Mouse (Mus musculus): ENCODE measurements around the gene Ago3.

Ago3 gene

DNA sequence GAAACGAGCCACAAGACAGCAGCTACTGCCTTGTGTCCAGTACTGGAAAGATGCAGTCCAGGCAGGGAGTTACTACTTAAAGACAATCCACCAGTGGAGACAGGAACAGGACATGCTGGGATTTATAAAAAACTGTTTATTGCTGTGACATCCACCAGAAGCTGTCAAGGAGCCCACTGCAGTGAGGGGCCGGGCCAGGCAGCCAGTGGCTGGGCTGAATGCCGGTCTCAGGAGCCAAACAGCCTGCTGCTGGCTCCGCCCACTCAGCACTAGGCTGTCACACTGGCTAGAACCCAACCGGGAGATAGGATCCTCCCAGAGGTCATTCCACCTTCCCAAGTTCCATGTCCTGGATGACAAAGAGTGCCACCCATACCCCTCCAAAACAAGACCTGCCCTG lies 113.4 kb downstream of the Ago3 start:
- in situ Hi-C loops (cut with MboI; ENCODE audit: unreplicated experiment in 2 of 2), result loop anchor here in 1 of 2 experiments (25.0 kb wide), 1 partner anchor 1154 kb away; no protein-coding TSS in a partner anchor

DNA sequence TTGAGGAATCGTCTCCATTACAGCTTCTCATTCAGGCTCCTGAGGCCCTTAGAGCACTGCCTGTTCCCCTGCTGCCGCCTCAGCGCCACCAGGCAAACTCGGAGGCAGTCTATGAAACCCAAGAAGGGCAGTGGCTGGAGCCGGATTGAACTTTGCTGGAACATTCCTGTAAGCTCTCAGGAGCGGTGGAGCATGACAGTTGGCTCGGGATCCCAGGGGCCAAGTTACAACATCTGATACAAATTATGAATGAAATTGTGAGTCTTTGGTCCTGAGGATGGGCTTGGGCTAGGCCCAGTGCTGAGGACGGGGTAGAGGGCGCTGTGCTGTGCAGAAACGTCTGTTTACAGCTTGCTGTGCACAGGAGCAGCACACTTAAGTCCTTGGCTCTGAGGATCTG lies 115.0 kb downstream of the Ago3 start:
- in situ Hi-C loops (cut with MboI; ENCODE audit: unreplicated experiment in 2 of 2), result loop anchor here in 1 of 2 experiments (25.0 kb wide), 1 partner anchor 1152 kb away; no protein-coding TSS in a partner anchor

DNA sequence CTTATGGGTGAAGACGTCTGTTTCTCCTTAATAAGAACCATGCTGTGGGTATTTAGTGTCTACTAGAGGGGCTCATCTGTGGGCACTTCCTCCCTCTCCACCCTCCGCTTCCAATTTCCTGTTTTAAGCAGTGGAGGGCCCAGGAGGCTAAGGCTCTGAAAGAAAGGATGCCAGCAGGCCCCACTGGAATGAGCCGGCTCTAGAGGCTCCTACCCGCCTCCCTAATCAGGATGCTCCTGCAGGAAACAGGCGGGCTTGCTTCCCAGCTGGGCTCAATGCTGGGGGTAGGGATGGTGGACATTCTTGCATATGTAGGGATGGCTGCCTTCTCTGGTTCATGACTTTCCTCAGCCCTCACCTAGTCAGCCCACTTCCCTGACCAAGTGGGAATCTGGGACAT lies 116.2 kb downstream of the Ago3 start:
- in situ Hi-C loops (cut with MboI; ENCODE audit: unreplicated experiment in 2 of 2), result loop anchor here in 1 of 2 experiments (25.0 kb wide), 1 partner anchor 1151 kb away; no protein-coding TSS in a partner anchor

DNA sequence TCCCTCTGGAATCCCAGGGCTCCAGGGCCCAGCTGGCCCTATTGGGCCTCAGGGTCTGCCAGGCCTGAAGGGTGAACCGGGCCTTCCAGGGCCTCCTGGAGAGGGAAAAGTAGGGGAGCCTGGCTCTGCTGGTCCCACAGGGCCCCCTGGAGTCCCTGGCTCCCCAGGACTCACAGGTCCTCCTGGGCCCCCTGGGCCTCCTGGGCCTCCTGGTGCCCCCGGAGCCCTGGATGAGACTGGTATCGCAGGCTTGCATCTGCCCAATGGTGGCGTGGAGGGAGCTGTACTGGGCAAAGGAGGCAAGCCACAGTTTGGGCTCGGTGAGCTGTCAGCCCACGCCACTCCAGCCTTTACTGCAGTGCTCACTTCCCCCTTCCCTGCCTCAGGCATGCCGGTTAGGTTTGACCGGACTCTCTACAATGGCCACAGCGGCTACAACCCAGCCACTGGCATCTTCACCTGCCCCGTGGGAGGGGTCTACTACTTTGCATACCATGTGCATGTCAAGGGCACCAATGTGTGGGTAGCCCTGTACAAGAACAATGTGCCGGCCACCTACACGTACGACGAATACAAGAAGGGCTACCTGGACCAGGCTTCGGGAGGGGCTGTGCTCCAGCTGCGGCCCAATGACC lies 117.7 kb downstream of the Ago3 start:
- in situ Hi-C loops (cut with MboI; ENCODE audit: unreplicated experiment in 2 of 2), result loop anchor here in 1 of 2 experiments (25.0 kb wide), 1 partner anchor 1149 kb away; no protein-coding TSS in a partner anchor

DNA sequence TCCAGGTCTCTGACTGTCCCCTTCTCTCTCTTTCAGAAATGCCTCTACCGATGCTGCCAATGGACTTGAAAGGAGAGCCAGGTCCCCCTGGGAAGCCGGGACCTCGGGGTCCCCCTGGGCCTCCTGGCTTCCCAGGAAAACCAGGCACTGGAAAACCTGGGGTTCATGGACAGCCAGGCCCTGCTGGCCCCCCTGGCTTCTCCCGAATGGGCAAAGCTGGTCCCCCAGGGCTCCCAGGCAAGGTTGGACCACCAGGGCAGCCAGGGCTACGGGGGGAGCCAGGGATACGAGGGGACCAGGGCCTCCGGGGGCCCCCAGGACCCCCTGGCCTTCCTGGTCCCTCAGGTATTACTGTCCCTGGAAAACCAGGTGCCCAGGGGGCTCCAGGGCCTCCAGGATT lies 119.0 kb downstream of the Ago3 start:
- in situ Hi-C loops (cut with MboI; ENCODE audit: unreplicated experiment in 2 of 2), result loop anchor here in 1 of 2 experiments (25.0 kb wide), 1 partner anchor 1148 kb away; no protein-coding TSS in a partner anchor

DNA sequence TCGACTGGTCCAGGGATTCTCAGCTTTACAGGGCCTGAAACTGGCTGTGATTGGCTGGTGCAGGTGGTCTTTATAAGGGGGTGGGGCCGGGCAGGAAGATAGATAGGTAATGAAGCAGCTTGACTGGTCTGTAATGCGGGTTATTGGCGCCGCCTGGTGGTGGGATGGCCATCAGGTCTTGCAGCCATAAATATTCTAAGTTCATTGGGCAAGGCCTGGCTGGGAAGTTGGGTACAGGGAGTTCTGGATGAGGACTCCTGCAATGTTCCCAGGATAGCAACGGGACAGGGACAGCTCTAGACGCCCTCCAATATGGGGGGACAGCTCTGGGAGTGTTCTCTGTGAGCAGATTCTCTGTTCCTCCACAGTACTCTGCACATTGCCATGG lies 119.4 kb downstream of the Ago3 start:
- in situ Hi-C loops (cut with MboI; ENCODE audit: unreplicated experiment in 2 of 2), result loop anchor here (5.0 to 25.0 kb wide), 6 partner anchors 38 to 1148 kb away; partner anchors contain the start of gene Trappc3 (in 1 of the 2)

DNA sequence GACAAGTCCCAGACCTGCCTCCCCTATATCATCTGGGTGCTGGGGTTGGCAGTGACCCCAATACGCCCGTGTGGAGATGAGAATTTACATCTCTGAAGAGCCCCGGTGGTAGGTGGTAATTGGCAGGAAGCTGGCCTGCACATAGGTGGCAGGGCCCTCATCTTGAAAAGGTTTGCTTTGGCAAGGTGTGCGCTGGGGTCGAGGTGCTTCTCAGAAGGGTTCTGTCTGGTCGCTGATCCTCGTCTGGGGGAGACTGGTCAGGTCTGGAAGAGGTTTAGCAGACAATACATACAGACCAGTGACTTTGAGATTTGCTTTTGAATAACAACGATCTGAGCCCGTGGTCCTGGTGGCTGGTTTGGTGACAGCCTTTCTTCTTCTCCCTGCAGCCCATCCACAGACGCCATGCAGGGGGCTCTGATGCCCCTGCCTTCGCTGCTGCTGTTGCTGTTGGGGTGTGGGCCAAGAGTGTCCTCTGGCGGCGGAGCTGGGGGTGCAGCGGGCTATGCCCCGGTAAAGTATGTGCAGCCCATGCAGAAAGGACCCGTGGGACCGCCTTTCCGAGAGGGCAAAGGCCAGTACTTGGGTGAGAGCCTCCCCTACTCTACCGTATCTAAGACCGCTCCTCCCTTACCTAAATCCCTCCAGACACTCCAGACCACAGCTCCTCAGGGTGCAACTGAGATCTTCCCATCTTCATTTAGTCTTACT lies 120.0 kb downstream of the Ago3 start:
- in situ Hi-C loops (cut with MboI; ENCODE audit: unreplicated experiment in 2 of 2), result loop anchor here (5.0 to 25.0 kb wide), 6 partner anchors 37 to 1147 kb away; partner anchors contain the start of gene Trappc3 (in 1 of the 2)

DNA sequence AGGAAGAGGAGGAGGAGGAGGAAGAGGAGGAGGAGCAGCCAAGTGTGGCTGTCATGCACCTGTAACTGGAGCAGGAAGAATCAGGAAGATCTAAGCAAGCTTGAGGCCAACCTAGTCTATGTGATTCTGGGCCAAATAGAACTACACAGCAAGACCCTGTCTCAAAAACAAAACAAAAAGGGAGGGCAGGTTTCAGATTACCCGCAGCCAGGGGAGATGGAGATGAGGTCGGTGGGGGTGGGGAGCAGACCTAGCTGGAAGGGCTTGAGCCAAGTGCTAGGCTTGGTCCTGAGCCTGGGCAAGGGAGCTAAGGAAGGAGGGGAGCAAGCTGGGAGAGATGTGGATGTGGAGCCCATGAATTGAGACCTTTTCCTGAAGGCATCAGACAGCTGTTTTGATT lies 122.5 kb downstream of the Ago3 start:
- in situ Hi-C loops (cut with MboI; ENCODE audit: unreplicated experiment in 2 of 2), result loop anchor here (5.0 to 25.0 kb wide), 6 partner anchors 35 to 1145 kb away; partner anchors contain the start of gene Trappc3 (in 1 of the 2)

DNA sequence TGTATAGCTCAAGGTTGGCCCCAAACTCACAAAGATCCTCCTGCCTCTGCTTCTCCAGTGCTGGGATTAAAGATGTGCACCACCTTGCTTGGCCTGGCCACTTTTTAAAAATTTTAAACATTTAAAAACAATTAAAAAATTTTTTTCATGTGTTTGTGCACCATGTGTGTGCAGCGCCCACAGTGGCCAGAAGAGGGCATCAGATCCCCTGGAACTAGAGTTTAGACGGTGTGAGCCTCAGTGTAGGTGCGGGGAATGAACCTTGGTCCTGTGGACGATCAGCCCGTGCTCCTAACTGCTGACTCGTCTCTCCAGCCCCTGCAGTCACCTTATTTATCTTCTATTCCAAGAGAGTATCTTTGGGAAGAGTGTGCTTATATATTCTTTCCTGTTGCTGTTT lies 123.3 kb downstream of the Ago3 start:
- in situ Hi-C loops (cut with MboI; ENCODE audit: unreplicated experiment in 2 of 2), result loop anchor here (5.0 to 25.0 kb wide), 6 partner anchors 34 to 1144 kb away; partner anchors contain the start of gene Trappc3 (in 1 of the 2)

DNA sequence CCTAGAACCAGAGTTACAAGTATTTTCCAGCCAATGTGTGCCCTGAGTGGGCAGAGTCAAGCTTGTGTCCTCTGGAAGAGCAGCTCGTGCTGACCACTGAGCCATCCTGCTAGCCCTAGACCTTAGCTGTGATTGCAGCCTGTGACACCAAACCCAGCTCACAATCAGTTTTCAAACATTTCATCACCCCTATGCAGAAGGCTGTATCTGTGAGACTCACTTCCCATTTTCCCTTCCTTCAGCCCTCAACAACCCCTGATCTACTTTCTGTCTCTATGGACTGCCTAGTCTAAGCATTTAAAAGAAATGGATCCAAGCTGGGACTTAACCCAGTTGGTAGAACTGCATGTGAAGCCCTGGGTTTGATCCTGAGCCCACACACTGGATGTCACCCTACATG lies 123.9 kb downstream of the Ago3 start:
- in situ Hi-C loops (cut with MboI; ENCODE audit: unreplicated experiment in 2 of 2), result loop anchor here (5.0 to 25.0 kb wide), 6 partner anchors 33 to 1143 kb away; partner anchors contain the start of gene Trappc3 (in 1 of the 2)

DNA sequence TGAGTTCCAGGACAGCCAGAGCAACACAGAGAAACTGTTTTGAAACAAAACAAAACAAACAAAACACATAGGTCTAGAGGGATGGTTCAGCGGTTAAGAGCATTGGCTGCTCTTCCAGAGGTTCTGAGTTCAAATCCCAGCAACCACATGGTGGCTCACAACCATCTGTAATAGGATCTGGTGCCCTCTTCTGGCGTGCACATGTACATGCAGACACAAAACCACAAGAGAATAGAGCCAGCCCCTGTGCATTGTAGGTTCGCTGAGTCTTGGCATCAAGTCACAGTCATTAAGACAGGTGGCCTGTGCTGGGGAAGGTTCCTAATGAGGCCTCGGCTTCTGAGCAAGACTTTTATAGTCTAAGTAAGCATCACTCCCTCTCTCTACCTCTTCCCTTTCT lies 125.5 kb downstream of the Ago3 start:
- in situ Hi-C loops (cut with MboI; ENCODE audit: unreplicated experiment in 2 of 2), result loop anchor here in 1 of 2 experiments (25.0 kb wide), 1 partner anchor 1142 kb away; no protein-coding TSS in a partner anchor

DNA sequence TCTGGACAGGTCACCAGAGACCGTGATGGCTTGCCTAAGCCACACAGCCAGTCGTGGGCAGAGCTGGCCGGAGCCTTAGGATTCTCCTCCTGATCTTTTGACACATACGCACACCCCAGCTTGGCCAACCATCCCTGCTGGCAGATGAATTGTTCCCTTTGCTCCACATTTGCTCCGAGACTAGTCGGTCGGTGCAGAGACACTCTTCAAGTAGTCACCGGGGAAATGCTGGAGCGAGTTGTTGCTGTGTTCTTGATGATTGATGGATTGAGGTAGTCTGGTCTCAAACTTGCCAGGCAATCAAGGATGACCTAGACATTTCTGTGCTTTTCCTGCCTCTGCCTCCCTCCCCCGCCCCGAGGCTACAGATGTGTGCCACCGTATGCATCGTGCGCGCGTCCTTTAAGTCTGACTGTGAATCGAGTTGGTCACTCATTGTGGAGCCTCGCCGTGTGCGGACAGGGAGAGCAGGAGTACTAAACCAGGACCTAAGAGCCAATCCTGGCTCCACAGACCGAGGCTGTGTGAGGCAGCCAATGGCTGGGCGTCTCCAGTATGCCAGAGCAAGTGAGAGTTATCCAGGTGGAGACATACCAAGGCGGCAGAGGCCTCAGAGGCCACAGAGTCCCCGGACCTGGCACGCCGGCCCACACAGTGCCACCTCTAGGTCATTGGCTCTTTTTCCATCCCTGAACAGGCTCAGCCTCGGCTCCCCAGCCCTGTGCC lies 127.6 kb downstream of the Ago3 start:
- in situ Hi-C loops (cut with MboI; ENCODE audit: unreplicated experiment in 2 of 2), result loop anchor here in 1 of 2 experiments (25.0 kb wide), 1 partner anchor 1139 kb away; no protein-coding TSS in a partner anchor

DNA sequence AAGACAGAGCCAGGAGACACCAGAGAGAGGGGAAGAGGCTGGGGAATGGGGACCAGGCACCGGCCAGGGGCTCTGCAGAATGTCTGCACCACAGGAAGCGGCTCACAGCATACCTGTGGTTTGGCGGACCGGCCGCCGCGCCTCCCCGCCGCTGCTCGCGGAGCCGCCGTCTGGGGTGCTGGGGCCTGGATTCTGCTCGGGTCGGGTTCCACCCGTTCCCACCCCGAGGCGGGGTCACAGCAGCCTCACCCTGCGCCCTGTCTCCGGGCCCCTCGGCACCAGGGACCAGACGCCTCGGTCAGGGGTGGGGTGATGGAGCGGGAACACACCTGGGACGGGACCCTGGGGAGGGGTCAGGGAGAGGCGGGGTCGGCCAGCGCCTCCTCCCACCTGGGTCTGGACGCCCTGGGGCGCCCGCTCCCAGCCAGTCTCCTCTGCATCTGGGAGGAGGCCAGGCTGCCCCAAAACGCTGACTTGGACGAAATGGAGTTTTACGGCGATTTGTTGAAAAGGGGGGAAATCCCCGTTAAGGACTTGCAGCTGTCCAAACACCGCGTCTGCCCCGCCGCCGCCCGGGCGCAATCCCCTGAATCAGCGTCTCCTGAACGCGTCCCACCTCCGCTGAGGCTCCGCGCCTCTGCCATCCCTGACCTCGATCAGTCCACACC lies 128.3 kb downstream of the Ago3 start:
- in situ Hi-C loops (cut with MboI; ENCODE audit: unreplicated experiment in 2 of 2), result loop anchor here in 1 of 2 experiments (25.0 kb wide), 1 partner anchor 1139 kb away; no protein-coding TSS in a partner anchor

DNA sequence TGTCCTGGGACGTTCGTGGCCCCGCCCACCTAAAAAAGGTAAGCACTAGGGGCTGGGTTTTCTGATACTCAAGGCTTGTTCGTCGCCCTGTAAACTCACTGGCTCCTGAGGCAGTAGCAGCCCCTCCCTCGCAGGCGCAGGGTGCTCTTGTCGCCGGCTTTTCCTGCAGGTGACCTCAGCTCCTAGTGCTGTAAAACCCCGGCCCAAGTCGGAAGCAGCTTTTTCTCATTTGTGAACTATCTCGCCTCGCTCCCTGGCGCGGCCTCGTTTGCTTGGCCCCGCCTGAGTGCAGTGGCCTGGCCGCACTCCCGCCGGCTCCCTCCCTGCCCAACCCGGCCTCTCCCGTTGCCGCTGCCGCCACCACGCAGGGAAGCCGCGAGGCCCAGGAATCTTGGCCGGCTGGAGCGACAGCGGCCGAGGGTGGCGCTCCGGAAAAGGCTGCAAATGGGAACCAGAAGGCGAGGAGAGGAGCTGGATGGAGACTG lies 132.7 kb downstream of the Ago3 start:
- in situ Hi-C loops (cut with MboI; ENCODE audit: unreplicated experiment in 2 of 2), result no loop called here

DNA sequence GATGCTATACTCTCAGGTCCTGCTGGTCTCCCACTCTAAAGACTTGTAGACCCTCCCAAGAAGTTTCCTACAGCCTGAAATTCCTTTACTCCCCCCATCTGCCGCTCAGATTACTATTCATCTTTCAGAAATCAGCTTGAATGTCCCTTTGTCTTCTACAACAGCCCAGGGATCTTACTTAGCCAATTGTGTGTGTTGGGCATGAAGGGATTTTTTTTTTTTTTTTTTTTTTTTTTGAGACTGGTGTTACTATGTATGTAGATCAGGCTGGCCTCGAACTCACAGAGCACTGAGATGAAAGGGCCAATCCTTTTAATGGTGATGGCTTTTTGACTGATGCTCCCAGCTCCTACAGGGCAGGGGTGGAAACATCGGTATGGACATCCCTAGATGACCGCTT lies 133.4 kb downstream of the Ago3 start:
- in situ Hi-C loops (cut with MboI; ENCODE audit: unreplicated experiment in 2 of 2), result no loop called here

DNA sequence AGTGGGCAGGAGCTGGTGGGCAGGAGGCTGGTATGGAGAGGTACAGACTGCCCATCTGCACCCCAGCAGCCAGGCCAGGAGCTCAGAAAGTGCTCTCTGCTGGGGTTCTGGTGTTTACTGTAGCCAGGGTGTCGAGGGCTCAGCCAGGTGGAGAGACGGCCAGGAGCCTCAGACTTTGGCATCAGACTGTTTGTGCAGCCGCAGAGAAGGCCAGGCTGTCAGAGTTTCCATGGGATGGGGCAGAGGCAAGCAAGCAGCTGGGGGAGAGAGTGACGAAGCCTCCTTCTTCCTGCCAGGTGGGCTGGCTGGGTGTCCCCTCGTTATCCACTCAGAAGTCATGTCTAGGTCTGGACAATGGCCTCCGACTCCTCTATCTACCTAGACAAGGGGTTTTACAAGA lies 134.2 kb downstream of the Ago3 start:
- in situ Hi-C loops (cut with MboI; ENCODE audit: unreplicated experiment in 2 of 2), result no loop called here

DNA sequence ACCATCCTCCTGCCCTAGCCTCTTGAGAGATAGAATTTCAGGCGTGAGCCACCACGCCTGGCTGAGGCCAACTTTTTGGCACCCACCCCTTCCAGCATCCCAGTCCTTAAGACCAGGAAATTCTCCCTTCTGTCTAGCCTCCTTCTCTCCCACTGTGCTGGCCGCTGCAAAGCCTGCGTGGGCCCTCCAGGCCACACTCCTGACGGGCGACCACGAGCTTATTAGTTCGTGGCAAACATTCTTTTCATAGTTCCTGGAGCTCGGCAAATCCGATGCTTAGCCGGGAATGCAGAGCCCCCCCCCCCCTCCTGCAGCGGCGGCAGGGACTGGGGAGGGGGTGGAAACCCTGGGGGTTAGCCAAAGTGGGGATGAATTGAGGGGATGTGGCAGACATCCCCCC lies 138.2 kb downstream of the Ago3 start:
- in situ Hi-C loops (cut with MboI; ENCODE audit: unreplicated experiment in 2 of 2), result no loop called here

DNA sequence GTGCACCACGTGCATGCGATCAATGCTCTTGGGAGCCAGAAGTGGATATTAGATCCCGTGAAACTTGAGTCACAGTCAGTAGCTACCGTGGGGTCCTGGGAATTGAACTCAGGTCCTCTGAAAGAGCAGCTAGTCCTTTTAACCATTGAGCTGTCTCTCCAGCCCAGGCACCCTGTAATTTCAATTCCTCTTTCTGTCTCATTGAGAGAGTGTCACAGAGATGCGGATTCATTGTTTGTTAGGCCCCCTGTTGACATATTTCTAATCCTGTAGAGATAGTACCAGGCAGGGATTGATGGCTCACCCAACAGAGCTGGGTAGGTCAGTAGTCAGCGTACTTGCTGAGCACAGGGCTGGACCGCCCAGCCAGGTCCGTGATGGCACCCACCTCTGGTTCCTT lies 139.0 kb downstream of the Ago3 start:
- in situ Hi-C loops (cut with MboI; ENCODE audit: unreplicated experiment in 2 of 2), result no loop called here

DNA sequence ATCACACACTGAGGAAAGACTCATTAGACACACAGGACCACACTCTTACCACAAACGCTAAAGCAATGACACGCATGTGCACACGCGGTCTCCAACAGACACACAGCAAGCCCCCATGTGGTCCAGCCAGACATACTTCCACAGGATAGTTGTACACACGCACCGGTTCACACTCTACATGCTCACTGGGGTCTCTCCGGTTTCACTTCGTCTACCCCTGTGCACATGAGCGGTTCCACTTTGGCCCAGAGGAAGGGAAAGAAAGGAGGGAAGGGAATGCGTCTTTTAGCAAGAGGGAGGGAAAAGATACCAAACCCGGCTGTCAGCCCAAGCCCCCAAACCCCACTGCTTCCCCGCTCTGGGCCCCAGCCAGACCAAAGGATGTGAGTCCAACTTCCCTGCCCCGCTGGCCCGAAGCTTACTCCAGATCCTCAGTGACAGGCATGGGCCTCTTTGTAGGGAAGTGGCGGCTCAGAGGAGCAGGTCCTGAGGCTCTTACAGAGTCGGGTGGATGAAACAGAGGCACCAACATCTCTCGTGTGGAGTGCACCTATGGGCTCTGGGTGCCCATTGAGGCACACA lies 141.2 kb downstream of the Ago3 start:
- in situ Hi-C loops (cut with MboI; ENCODE audit: unreplicated experiment in 2 of 2), result no loop called here

Data from v-Abl transformed pro-B cells (cell line).